Mouse (Mus musculus) embryonic fibroblast, embryonic 13.5 days (primary cell): ENCODE measurements around the gene Hspa1l.

Experiments
- CTCF ChIP-seq: IDR thresholded peaks from 2 replicates; pipeline ENCODE4 v1.5.1; 2011; ENCODE audit warnings: mild to moderate bottlenecking, control low read depth, low read length, moderate library complexity, borderline replicate concordance; ENCODE audit not compliant: insufficient read depth
- POLR2A ChIP-seq: IDR thresholded peaks from 2 replicates; pipeline ENCODE4 v1.6.1; 2011; ENCODE audit warnings: low read depth, mild to moderate bottlenecking, control low read depth, low read length, moderate library complexity

DNA sequence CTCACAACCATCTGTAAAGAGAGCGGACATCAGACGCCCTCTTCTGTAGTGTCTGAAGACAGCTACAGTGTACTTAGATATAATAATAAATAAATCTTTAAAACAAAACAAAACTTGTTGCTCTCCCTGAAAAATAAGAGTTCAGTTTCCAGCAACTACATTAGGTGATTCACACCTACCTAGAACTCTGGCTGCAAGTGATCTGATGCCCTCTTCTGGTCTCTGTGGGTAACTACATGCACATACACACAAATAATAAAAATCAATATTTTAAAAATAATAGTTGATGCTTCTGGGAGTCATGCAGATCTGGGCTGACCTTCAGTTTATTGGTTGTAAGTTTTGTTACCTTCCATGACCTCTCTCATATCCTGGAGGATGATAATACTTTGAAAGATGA lies 11.7 kb downstream of the Hspa1l start:
- TF ChIP-seq CTCF (no peak), POLR2A (no peak)
